Mouse (Mus musculus) adrenal gland (tissue): Measurements from ENCODE around the gene Rnf24.

Experiments
- intact Hi-C: fragments of 180-260 bp; cut with DNase I; formaldehyde crosslinking; loops from one replicate; pipeline ENCODE4 v1.15.1; 2025
- long read RNA-seq, 2 experiments: library from polyadenylated mRNA; unstranded; transcript quantifications; one replicate each; pipeline ENCODE4 v2.0.0; 2020; ENCODE audit warnings: borderline replicate concordance in 1 of 2; ENCODE audit not compliant: insufficient replicate concordance in 1 of 2

Rnf24 gene
- long read RNA-seq, experiment 1 = 0 reads
- long read RNA-seq, experiment 2 = 0 reads

DNA sequence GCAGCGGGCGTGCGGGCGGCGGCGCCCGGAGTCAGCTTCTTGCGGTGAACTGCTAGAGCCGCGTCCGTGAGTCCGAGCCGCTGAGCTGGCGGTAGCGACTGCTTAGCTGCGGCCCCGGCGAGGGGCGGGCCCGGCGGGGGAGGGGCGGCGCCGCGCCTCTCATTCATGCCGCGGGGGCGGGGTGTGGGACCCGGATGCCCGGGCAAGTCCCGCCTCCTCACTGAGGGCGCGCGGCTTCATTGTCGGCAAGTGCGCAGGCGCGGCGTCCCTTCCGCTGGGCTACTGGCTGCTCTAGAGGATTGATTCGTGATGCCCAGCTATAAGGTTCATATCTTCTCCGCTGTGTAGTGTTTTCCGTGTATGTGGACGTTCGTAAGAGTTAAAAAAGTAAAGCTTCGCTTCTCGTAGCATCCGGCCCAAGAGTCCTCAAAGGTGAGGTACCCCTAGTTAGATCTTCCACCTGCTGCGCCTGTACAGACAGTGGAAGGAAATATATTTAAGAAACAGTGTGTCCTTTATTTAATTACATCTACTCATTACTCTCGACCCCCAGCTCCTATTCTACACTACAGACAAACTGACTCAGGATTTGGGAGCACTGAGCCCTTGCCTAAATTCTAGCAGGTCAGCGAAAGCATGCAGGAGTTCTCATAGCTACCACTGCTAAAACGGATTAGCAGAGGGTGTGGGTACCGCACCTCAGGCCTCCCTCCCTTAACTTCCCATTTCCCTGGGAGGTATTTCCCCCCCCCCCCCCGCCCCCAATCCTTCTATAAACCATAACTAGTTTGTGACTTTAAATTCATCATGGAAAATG is at the start of gene Rnf24:
Rnf24 (minus strand) TSS at position 146 of the 817 bp plus-strand sequence.
- intact Hi-C loops = loop anchor here (5.0 kb wide), 1 partner anchor 64 kb away; no protein-coding TSS in a partner anchor

- intact Hi-C loops = loop anchor here (5.0 kb wide), 1 partner anchor 45 kb away; no protein-coding TSS in a partner anchor
Measured at GRCm38 (mm10) chr2:131401794-131402495, 49.3 kb upstream of the Rnf24 start.

DNA sequence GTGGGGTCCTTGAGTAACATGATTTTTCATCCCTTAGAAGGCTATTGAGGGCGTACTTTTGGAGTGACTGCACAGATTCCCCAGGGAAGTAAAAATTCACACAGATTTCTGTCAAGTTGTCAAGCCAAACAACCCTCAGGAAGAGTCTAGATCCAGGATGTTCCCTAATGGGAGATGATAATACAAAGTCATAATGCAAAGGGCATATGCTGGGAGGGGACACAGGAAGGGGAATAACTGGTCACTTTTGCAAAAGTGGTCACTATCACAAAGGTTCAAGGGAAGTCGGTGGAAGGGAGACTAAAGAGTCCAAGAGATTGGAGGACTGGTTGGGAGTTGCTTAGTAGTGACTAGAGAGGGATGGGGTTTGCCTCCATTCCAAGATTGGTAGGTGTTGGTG is 48.2 kb upstream of the Rnf24 start:
- intact Hi-C loops = loop anchor here (5.0 kb wide), 1 partner anchor 44 kb away; no protein-coding TSS in a partner anchor

- intact Hi-C loops = no loop called here
Measured at GRCm38 (mm10) chr2:131397323-131397848, 44.7 kb upstream of the Rnf24 start.

DNA sequence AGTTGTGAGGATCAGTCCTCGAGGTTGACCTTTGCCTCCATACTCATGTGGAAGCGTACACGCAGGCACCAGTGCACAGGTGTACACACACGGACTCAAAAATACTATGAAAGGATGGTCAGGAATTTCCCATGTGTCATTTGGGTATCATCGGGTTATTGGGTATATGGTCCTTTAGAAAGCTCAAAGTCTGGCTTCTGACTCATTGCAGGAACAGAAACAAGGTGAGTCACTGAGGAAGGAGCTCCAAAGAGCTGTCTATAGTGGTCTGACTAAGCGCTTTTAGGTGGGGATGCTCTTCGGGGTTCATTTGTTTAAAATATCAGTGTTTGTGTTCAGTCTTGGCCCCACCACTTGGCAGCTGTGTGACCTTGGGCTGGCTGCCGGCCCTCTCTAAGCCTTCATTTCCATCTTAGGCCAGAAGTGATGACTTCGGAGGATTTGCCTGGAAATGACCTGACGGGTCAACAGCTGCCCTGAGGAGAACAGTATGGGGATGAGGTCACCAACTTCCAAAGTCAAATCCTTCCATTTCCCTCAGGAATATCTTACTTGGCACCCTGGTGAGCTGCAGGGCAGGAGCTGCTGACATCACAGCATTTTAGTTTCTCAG is 33.8 kb upstream of the Rnf24 start:
- intact Hi-C loops = no loop called here

DNA sequence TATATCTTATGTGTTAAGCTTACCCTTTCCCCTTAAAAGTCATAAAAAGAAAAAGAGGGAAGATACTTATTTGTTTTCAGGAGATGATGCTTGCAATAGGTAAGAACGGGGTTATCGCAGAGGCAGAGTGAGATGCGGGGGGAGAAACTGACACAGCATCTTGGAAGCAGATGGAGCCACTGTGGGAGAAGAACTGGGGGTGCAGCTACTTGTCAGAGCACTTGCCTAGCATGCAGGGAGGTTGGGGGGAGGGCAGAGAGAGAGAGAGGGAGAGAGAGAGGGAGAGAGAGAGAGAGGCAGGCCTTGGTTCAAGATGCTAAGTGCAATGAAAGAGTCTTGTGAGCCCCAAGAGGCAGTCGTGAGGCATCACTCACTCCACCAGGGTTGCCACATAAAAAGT is 32.5 kb upstream of the Rnf24 start:
- intact Hi-C loops = no loop called here

- intact Hi-C loops = no loop called here
Measured at GRCm38 (mm10) chr2:131379541-131379940, 26.8 kb upstream of the Rnf24 start.

GRCm38 (mm10) chr2:131378872-131379271 is 26.2 kb upstream of the Rnf24 start:
- intact Hi-C loops = no loop called here

DNA sequence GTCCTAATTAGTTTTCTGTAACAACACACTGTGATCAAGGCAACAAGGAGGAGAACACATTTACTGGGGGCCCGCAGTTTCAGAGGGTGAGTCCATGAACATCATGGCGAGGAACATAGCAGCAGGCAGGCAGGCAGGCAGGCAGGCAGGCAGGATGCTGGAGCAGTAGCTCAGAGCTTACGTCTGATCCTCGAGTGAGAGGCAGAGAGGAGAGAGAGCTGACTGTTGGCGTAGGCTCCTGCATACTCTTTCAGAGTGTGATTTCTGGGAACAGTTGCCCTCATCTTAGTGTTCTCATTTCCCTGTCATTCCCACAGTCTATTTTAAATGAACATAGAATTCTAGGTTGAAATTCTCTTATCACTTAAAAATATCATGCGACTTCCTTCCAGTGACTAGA is 24.4 kb upstream of the Rnf24 start:
- intact Hi-C loops = no loop called here

GRCm38 (mm10) chr2:131373656-131374055 is 21.0 kb upstream of the Rnf24 start:
- intact Hi-C loops = no loop called here

- intact Hi-C loops = no loop called here
Measured at GRCm38 (mm10) chr2:131372276-131372877, 19.7 kb upstream of the Rnf24 start.

- intact Hi-C loops = no loop called here
Measured at GRCm38 (mm10) chr2:131371811-131372210, 19.1 kb upstream of the Rnf24 start.

- intact Hi-C loops = no loop called here
Measured at GRCm38 (mm10) chr2:131370828-131371227, 18.1 kb upstream of the Rnf24 start.

DNA sequence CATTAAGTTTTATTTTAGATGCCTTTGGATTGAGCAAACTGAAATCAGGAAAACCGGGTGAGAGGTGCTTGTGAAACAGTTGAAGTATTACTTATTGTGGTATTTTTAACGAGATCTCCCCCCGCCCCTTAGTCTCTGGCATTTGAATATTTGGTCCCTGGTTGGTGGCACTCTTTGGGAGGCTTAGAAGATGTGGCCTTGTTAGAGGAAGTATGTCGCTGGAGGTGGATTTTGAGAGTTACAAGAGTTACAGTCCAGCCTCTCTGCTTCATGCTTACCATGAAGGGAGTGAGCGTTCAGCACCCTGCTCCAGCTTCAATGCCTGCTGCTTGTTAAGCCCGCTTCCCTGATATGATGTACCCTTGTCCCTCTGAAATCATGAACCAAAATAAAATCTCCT is 12.0 kb upstream of the Rnf24 start:
- intact Hi-C loops = no loop called here

DNA sequence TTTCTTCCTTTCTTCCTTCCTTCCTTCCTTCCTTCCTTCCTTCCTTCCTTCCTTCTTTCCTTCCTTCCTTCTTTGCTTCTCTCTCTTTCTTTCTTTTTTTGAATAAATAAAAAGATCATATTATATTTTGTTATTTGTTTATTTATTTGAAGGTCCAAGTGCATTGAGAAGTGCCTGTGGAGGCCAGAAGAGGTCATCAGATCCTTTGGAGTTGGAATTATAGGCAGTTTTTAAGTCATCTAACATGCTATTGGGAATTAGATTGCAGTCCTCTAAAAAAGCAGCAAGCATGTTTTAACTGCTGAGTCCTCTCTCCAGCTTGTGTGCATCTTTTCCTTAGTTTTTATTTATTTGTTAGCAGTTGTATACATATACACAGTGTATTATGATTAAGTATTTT is 5.8 kb upstream of the Rnf24 start:
- intact Hi-C loops = loop anchor here (5.0 kb wide), 1 partner anchor 44 kb away; no protein-coding TSS in a partner anchor

DNA sequence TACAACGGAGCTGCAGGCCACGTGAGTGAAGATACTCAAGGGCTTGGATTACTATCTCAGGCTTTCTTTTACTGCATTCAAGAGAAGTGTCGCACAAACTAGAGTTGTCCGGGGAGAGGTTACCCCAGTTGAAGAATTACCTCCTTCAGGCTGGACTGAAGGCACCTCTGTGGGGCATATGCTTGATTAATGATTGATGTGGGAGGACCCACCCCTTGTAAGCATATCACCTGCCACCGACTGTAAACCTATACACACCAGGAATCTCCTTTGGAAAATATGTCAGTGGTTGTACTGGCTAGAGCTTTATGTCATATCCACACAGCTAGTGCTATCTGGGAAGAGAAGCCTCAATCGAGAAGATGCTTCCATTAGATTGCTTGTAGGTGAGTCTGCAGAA is 1.4 kb upstream of the Rnf24 start:
- intact Hi-C loops = loop anchor here (5.0 kb wide), 1 partner anchor 63 kb away; no protein-coding TSS in a partner anchor

- intact Hi-C loops = loop anchor here (5.0 kb wide), 1 partner anchor 64 kb away; no protein-coding TSS in a partner anchor
Measured at GRCm38 (mm10) chr2:131353564-131353915, 848 bp upstream of the Rnf24 start.

GRCm38 (mm10) chr2:131351968-131352746 is 535 bp downstream of the Rnf24 start:
- intact Hi-C loops = loop anchor here (5.0 kb wide), 1 partner anchor 65 kb away; no protein-coding TSS in a partner anchor

DNA sequence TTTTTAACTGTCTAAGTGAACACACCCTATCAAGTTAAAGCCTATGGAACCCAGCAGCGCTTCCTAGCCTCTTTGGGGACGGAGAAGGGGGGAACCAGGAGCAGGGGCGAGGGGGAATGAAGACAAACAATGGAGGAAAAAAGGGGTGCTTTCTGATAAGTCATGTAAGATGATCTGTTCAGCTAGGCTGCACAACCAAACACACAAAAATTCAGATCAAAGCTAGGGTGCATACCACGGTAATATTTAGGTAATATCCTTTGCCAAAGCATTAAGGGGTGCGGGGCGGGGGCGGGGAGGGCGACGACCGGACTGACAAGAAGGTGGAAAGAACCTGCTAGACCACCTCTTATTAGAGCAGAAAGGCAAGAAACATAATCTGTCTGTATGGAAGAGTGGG is 1.2 kb downstream of the Rnf24 start:
- intact Hi-C loops = loop anchor here (5.0 kb wide), 1 partner anchor 66 kb away; no protein-coding TSS in a partner anchor

GRCm38 (mm10) chr2:131350301-131350700 is 2.4 kb downstream of the Rnf24 start:
- intact Hi-C loops = loop anchor here (5.0 kb wide), 1 partner anchor 67 kb away; no protein-coding TSS in a partner anchor
